Mouse (Mus musculus): ENCODE results near the gene Flrt1. TPM values are rescaled to one million over a fixed set of nuclear protein-coding genes. Genes with fewer than 3 reads are reported as not detected.

The Flrt1 gene
- polyA plus RNA-seq, 1 experiment from 2014 or later, result 5.4 TPM

GRCm38 (mm10) chr19:7067344-7068050 lies 38.0 kb downstream of the Flrt1 start:
- H3K27me3 ChIP-seq (ENCODE audit: insufficient read depth, low read length), result 0 out of 2 replicates have a peak, but pooled peaks cover 10% of the 10 kb centered on the region
- peaks cover 63% of the 10 kb centered on the region for H3K4me1 ChIP-seq (ENCODE audit: insufficient read depth, low read length)
- H3K9me3 ChIP-seq (ENCODE audit: low read length), result no peaks in the 10 kb centered on the region
- H3K9ac ChIP-seq (replicated peaks; ENCODE audit: low read length), result peak overlapping the region; percentile 17; the same call in 1 of the 2 replicates
- no peaks in the 10 kb centered on the region for H3K36me3 ChIP-seq (ENCODE audit: insufficient read depth, low read length)
- no peak overlapping the region for H3K4me3 ChIP-seq (ENCODE audit: low read length)
- no peak overlapping the region for H3K4me2 ChIP-seq (replicated peaks; ENCODE audit: low read depth, low read length)
- ATAC-seq (ENCODE audit: low FRiP score, low TSS enrichment), result no peak
- no peak overlapping the region for H3K27ac ChIP-seq (ENCODE audit: low read length)
- WGBS, result 46% methylated on average over 20 of the region's 20 CpGs

GRCm38 (mm10) chr19:7066828-7067342 lies 38.6 kb downstream of the Flrt1 start:
- Histone ChIP-seq H3K4me2 (replicated peaks; ENCODE audit: low read depth, low read length) (peak overlapping the region; percentile 17; the same call in 1 of the 2 replicates), H3K9ac (replicated peaks; ENCODE audit: low read length) (no peak overlapping the region), H3K4me3 (ENCODE audit: low read length) (no peak overlapping the region), H3K27me3 (ENCODE audit: insufficient read depth, low read length) (0 out of 2 replicates have a peak, but pooled peaks cover 10% of the 10 kb centered on the region), H3K27ac (ENCODE audit: low read length) (0 out of 2 replicates have a peak overlapping the region, but pooled peaks have one; percentile 40), H3K9me3 (ENCODE audit: low read length) (no peaks in the 10 kb centered on the region), H3K4me1 (ENCODE audit: insufficient read depth, low read length) (peaks cover 57% of the 10 kb centered on the region), H3K36me3 (ENCODE audit: insufficient read depth, low read length) (no peaks in the 10 kb centered on the region)
- WGBS, result 26% methylated on average over 8 of the region's 8 CpGs
- no peak for ATAC-seq (ENCODE audit: low FRiP score, low TSS enrichment)

DNA sequence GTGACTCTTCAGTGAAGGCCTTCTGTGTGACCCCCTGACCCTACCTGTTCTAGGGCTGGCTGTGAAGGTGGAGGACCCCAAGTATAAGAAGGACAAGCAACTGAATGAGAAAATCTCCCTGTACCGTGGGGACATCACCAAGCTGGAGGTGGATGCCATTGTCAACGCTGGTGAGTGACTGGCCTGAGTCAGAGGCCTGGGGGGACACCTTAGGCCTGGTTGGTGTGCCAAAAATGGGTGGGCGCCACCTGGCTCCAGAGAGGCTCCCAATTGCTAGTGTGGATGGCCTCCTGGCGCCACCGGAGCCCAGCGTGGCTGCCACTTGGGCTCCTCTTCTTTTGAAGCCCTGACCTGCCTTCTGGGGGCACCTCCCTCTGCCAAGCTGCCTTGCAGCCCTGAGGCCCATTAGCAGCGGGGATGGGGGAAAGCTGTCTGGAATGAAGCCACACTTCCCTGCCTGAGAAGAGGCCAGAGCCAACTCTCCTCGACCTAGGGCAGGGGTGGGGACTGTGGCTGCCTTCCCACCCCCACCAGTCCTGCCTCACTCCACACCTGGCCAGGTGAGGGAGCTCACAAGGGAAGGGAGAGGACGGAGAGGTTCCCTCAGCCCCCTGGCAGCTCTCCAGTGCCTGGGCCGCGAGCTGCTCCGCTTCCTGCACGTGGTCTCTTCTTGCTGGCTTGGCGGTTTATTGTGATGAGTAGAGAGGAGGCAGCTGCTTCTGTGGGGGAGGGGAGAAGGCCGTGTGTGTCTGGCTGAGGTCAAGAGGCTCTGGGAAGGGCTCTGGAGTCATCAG lies 39.3 kb downstream of the Flrt1 start:
- no peak for ATAC-seq (ENCODE audit: low FRiP score, low TSS enrichment)
- no peaks in the 10 kb centered on the region for H3K9me3 ChIP-seq (ENCODE audit: low read length)
- H3K4me2 ChIP-seq (replicated peaks; ENCODE audit: low read depth, low read length), result peak overlapping the region; percentile 17; the same call in 1 of the 2 replicates
- H3K4me3 ChIP-seq (ENCODE audit: low read length), result no peak overlapping the region
- H3K9ac ChIP-seq (replicated peaks; ENCODE audit: low read length), result 0 out of 2 replicates have a peak overlapping the region, but pooled peaks have one; percentile 5
- 35% methylated on average over 15 of the region's 15 CpGs for WGBS
- 0 out of 2 replicates have a peak, but pooled peaks cover 10% of the 10 kb centered on the region for H3K27me3 ChIP-seq (ENCODE audit: insufficient read depth, low read length)
- H3K4me1 ChIP-seq (ENCODE audit: insufficient read depth, low read length), result peaks cover 51% of the 10 kb centered on the region
- H3K36me3 ChIP-seq (ENCODE audit: insufficient read depth, low read length), result no peaks in the 10 kb centered on the region
- H3K27ac ChIP-seq (ENCODE audit: low read length), result 0 out of 2 replicates have a peak overlapping the region, but pooled peaks have one; percentile 40

DNA sequence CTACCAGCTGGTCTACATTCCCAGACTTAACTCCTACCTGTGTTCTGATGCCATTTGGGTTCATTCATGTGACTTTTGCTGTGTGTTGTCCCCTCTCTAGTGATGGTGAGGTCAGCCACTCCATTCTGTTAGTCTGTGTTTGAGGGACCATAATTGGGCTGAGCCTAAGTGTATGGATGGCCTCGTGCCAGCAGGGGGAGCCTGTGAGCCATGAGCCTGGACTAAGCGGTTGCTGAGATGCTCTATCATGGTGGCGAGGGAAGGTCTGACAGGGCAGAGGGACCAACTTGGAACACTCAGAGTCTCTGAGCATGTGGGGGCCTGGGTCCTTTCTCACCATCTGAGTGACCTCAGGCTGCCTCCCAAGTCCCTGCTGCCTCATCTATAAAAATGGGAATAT lies 41.0 kb downstream of the Flrt1 start:
- WGBS, result 3% methylated on average over 3 of the region's 3 CpGs
- H3K9ac ChIP-seq (replicated peaks; ENCODE audit: low read length), result no peak overlapping the region
- H3K4me2 ChIP-seq (replicated peaks; ENCODE audit: low read depth, low read length), result no peak overlapping the region
- no peak overlapping the region for H3K27ac ChIP-seq (ENCODE audit: low read length)
- H3K36me3 ChIP-seq (ENCODE audit: insufficient read depth, low read length), result no peaks in the 10 kb centered on the region
- 0 out of 2 replicates have a peak, but pooled peaks have one; percentile 43 for ATAC-seq (ENCODE audit: low FRiP score, low TSS enrichment)
- 0 out of 2 replicates have a peak, but pooled peaks cover 10% of the 10 kb centered on the region for H3K27me3 ChIP-seq (ENCODE audit: insufficient read depth, low read length)
- H3K4me3 ChIP-seq (ENCODE audit: low read length), result no peak overlapping the region
- no peaks in the 10 kb centered on the region for H3K9me3 ChIP-seq (ENCODE audit: low read length)
- H3K4me1 ChIP-seq (ENCODE audit: insufficient read depth, low read length), result peaks cover 34% of the 10 kb centered on the region

- H3K4me3 ChIP-seq (ENCODE audit: low read length), result no peak overlapping the region
- H3K27ac ChIP-seq (ENCODE audit: low read length), result no peak overlapping the region
- ATAC-seq (ENCODE audit: low FRiP score, low TSS enrichment), result no peak
- no peak overlapping the region for H3K4me2 ChIP-seq (replicated peaks; ENCODE audit: low read depth, low read length)
- 90% methylated on average over 8 of the region's 8 CpGs for WGBS
- no peaks in the 10 kb centered on the region for H3K9me3 ChIP-seq (ENCODE audit: low read length)
- peaks cover 26% of the 10 kb centered on the region for H3K4me1 ChIP-seq (ENCODE audit: insufficient read depth, low read length)
- no peak overlapping the region for H3K9ac ChIP-seq (replicated peaks; ENCODE audit: low read length)
- no peaks in the 10 kb centered on the region for H3K36me3 ChIP-seq (ENCODE audit: insufficient read depth, low read length)
- 0 out of 2 replicates have a peak, but pooled peaks cover 10% of the 10 kb centered on the region for H3K27me3 ChIP-seq (ENCODE audit: insufficient read depth, low read length)
These were observed 42.6 kb downstream of the Flrt1 start for GRCm38 (mm10) chr19:7062916-7063315.

DNA sequence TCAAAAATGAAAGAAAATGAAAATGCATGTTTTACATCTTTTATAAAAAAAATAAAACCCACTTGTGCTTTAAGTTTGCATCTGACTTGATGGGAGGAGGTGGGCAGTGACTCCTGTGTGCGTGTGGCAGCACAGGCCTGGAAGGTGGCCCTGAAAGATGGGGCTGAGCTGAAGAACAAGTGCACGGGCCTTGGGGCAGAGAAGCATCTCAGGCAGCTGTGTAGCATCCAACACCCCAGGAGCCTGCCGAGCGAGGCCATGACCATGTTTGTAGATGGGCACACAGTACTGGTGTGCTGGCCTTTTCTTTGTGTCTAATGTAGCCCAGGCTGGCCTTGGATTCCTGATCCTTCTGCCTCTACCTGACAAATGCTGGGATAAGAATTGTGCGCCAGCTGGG lies 43.4 kb downstream of the Flrt1 start:
- no peak overlapping the region for H3K4me3 ChIP-seq (ENCODE audit: low read length)
- no peak overlapping the region for H3K27ac ChIP-seq (ENCODE audit: low read length)
- no peak for ATAC-seq (ENCODE audit: low FRiP score, low TSS enrichment)
- no peak overlapping the region for H3K9ac ChIP-seq (replicated peaks; ENCODE audit: low read length)
- H3K36me3 ChIP-seq (ENCODE audit: insufficient read depth, low read length), result no peaks in the 10 kb centered on the region
- H3K4me2 ChIP-seq (replicated peaks; ENCODE audit: low read depth, low read length), result no peak overlapping the region
- 83% methylated on average over 5 of the region's 5 CpGs for WGBS
- H3K9me3 ChIP-seq (ENCODE audit: low read length), result no peaks in the 10 kb centered on the region
- H3K4me1 ChIP-seq (ENCODE audit: insufficient read depth, low read length), result peaks cover 25% of the 10 kb centered on the region
- 0 out of 2 replicates have a peak, but pooled peaks cover 2% of the 10 kb centered on the region for H3K27me3 ChIP-seq (ENCODE audit: insufficient read depth, low read length)

DNA sequence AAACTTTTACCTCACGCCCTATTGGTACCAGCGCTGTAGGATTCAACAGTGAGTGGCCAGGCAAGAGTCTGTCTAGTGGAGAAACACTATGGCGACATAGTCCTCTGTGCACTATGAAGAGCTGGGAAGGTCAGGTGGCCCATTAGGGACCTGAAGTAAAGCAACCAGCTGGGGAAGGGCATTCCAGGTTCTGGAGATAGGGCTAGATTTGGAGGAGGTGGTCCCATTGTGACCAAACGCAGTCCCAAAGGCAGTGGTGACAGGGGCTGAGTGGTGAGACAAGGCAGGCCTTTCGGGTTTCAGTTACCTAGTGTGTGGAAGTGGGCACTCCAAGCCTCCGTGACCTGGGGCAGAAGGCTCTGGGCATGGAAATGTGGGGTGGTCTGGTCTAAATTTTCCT lies 47.0 kb downstream of the Flrt1 start:
- no peaks in the 10 kb centered on the region for H3K36me3 ChIP-seq (ENCODE audit: insufficient read depth, low read length)
- H3K27me3 ChIP-seq (ENCODE audit: insufficient read depth, low read length), result no peaks in the 10 kb centered on the region
- H3K27ac ChIP-seq (ENCODE audit: low read length), result no peak overlapping the region
- no peak overlapping the region for H3K9ac ChIP-seq (replicated peaks; ENCODE audit: low read length)
- peaks cover 31% of the 10 kb centered on the region for H3K4me1 ChIP-seq (ENCODE audit: insufficient read depth, low read length)
- ATAC-seq (ENCODE audit: low FRiP score, low TSS enrichment), result no peak
- H3K9me3 ChIP-seq (ENCODE audit: low read length), result no peaks in the 10 kb centered on the region
- peak overlapping the region; percentile 79 for H3K4me2 ChIP-seq (replicated peaks; ENCODE audit: low read depth, low read length)
- H3K4me3 ChIP-seq (ENCODE audit: low read length), result peak overlapping the region; percentile 60
- WGBS, result 70% methylated on average over 6 of the region's 6 CpGs

- Histone ChIP-seq H3K9ac (replicated peaks; ENCODE audit: low read length) (peak overlapping the region; percentile 67), H3K27me3 (ENCODE audit: insufficient read depth, low read length) (no peaks in the 10 kb centered on the region), H3K4me2 (replicated peaks; ENCODE audit: low read depth, low read length) (peak overlapping the region; percentile 79), H3K36me3 (ENCODE audit: insufficient read depth, low read length) (no peaks in the 10 kb centered on the region), H3K4me1 (ENCODE audit: insufficient read depth, low read length) (peaks cover 31% of the 10 kb centered on the region), H3K27ac (ENCODE audit: low read length) (peak overlapping the region; percentile 70), H3K9me3 (ENCODE audit: low read length) (no peaks in the 10 kb centered on the region), H3K4me3 (ENCODE audit: low read length) (peak overlapping the region; percentile 60)
- WGBS, result under 1% methylated on average over 15 of the region's 15 CpGs
- peak; percentile 80 for ATAC-seq (ENCODE audit: low FRiP score, low TSS enrichment)
These were observed 47.8 kb downstream of the Flrt1 start for GRCm38 (mm10) chr19:7057722-7058207.

- Histone ChIP-seq H3K4me1 (ENCODE audit: insufficient read depth, low read length) (peaks cover 31% of the 10 kb centered on the region), H3K4me3 (ENCODE audit: low read length) (peak overlapping the region; percentile 60), H3K4me2 (replicated peaks; ENCODE audit: low read depth, low read length) (peak overlapping the region; percentile 79), H3K9me3 (ENCODE audit: low read length) (no peaks in the 10 kb centered on the region), H3K27ac (ENCODE audit: low read length) (peak overlapping the region; percentile 70), H3K36me3 (ENCODE audit: insufficient read depth, low read length) (no peaks in the 10 kb centered on the region), H3K9ac (replicated peaks; ENCODE audit: low read length) (peak overlapping the region; percentile 67), H3K27me3 (ENCODE audit: insufficient read depth, low read length) (no peaks in the 10 kb centered on the region)
- peak; percentile 24 for ATAC-seq (ENCODE audit: low FRiP score, low TSS enrichment)
- 2% methylated on average over 16 of the region's 16 CpGs for WGBS
These were observed 48.3 kb downstream of the Flrt1 start for GRCm38 (mm10) chr19:7057126-7057721.
